Mouse (Mus musculus): ENCODE measurements around the gene Gm4985.
"Not testable (repeated sequence)": the region's sequence is repeated elsewhere in the genome, so short reads cannot be mapped to it uniquely, and the experiment has no call there.

The Gm4985 gene

GRCm38 (mm10) chrX:23958834-23959233 is at the start of gene Gm4985:
Gm4985 (minus strand) TSS chrX:23958934.
- not testable (repeated sequence) for DNase-seq (ENCODE audit: extremely low read depth, low read depth)

DNA sequence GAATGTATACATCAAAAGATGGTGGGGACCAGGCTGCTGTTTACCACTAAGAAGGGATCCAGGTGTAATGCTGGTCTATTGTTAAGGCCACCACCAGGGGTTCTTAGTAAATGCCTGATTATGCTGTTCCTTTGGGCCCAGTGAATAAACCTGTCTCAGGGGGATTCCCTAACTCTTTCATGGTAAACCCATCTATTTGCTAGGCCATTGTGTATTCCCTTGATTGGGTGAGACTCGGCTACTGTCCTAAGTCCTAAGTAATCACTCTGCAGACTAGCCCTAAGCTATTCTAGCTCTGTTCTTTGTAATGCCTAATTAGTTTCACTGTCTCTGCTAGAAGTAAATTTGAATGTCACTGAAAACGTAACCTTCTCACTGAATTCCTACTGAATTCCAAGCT is 4.6 kb downstream of the Gm4985 start:
- DNase-seq (ENCODE audit: extremely low read depth, low read depth), result no peak
